Mouse (Mus musculus) midbrain, embryonic 12.5 days (tissue): ENCODE results near the gene Cpne7. TPM values are rescaled to one million over a fixed set of nuclear protein-coding genes. Genes with fewer than 3 reads are reported as not detected.

ENCODE experiments used
- ATAC-seq: fragments of 200-750 bp; cut with Nextera tagmentation; 2 replicates; pipeline ENCODE4 v1.8.0; 2017; ENCODE audit warnings: low read depth, moderate TSS enrichment, moderate library complexity; ENCODE audit not compliant: low FRiP score
- H3K27ac ChIP-seq: fragments of 300-500 bp; sonication (generic); replicated peaks from 2 replicates; pipeline ENCODE4 v1.5.1; 2016; ENCODE audit warnings: mild to moderate bottlenecking
- H3K27me3 ChIP-seq: fragments of 300-500 bp; sonication (generic); 2 replicates; pipeline ENCODE4 v1.6.1; 2016; ENCODE audit warnings: mild to moderate bottlenecking
- H3K36me3 ChIP-seq: fragments of 300-500 bp; sonication (generic); 2 replicates; pipeline ENCODE4 v1.6.1; 2016
- H3K4me1 ChIP-seq: fragments of 300-500 bp; sonication (generic); 2 replicates; pipeline ENCODE4 v1.6.1; 2016
- H3K4me2 ChIP-seq: fragments of 300-500 bp; sonication (generic); replicated peaks from 2 replicates; pipeline ENCODE4 v1.6.1; 2016; ENCODE audit warnings: mild to moderate bottlenecking, moderate library complexity
- H3K4me3 ChIP-seq: fragments of 300-500 bp; sonication (generic); 2 replicates; pipeline ENCODE4 v1.5.1; 2016; ENCODE audit warnings: mild to moderate bottlenecking
- H3K9ac ChIP-seq: fragments of 300-500 bp; sonication (generic); replicated peaks from 2 replicates; pipeline ENCODE4 v1.6.1; 2016; ENCODE audit warnings: mild to moderate bottlenecking, moderate library complexity
- H3K9me3 ChIP-seq: fragments of 300-500 bp; sonication (generic); 2 replicates; pipeline ENCODE4 v1.6.1; 2016; ENCODE audit warnings: mild to moderate bottlenecking
- WGBS: fragments of 180-500 bp; shearing (Covaris S2); methylation state at CpG from one replicate; pipeline ENCODE4 v1.1.7; 2016; 5-methylcytosine and 5-hydroxymethylcytosine counted together
- polyA plus RNA-seq: library from polyadenylated mRNA; unstranded; fragments of >200 nt; fragmentation: Nextera tagmentation; extraction: Ambion mirVana; gene quantifications from 2 replicates; pipeline ENCODE4 v1.2.1, GENCODE M21; 2016

Cpne7 gene
- polyA plus RNA-seq: 0.45 and 0.60 TPM in 2 replicates

DNA sequence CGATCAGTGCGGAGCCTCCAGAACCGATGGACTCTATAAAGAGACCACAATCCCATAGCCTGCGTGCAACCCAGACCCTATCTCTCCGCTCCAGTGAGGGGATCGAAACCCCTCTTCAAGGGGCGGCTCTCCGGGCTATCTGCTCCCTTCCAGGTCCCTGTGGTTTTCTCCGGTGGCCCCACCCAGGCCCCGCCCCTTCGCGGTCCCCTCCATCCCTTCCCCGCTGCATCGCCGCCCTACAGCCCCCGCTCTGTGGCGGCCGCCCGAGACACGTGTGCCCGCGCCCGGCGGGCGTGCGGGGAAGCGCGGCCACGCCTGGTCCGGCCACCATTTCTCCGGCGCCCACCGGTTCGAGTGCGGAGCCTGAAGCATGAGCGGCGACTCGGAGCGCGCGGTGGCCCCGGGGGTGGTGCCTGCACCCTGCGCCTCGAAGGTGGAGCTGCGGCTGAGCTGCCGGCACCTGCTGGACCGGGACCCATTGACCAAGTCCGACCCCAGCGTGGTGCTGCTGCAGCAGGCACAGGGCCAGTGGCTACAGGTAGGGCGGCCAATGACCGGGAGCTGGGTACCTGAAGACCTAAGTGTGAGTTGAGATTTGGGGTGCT is at the start of gene Cpne7:
Gene Cpne7, plus strand, starts transcription at position 248 of the 605 bp plus-strand sequence.
- H3K27me3 ChIP-seq: peaks cover 50% of the 10 kb centered on the region
- peak within 1 kb of the TSS; percentile 74 for H3K4me2 ChIP-seq
- H3K36me3 ChIP-seq: no peaks in the 10 kb centered on the region
- H3K9me3 ChIP-seq: no peaks in the 10 kb centered on the region
- H3K9ac ChIP-seq: peak within 1 kb of the TSS; percentile 43
- peaks cover 14% of the 10 kb centered on the region for H3K4me1 ChIP-seq
- H3K27ac ChIP-seq: no peak within 1 kb of the TSS
- peak within 1 kb of the TSS; percentile 45 for H3K4me3 ChIP-seq
- WGBS: under 1% methylated on average over 45 of the region's 51 CpGs
- ATAC-seq: no peak; the same call in 1 of the 2 replicates

DNA sequence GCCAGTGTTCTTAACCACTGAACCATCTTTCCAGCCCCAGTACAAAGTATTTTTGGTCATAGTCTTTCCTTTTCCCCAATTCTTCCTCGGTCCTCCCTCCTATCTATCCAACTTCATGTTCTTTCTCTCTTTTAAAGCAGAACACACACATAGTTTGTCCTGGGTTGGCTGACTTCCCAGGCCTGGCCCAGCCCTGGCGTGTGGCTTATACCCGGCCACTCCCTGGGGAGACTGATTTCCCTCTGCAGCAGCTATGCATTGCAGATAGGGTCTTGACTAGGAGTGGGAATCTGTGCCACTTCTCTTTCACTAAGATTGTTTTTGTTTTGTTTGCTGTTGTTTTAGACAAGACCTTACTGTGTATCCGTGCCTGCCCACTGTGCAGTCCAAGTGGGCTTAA is 46.0 kb upstream of the Cpne7 start:
- 89% methylated on average over 4 of the region's 4 CpGs for WGBS
- no peak overlapping the region for H3K4me3 ChIP-seq
- peaks cover 12% of the 10 kb centered on the region for H3K4me1 ChIP-seq
- H3K27me3 ChIP-seq: no peaks in the 10 kb centered on the region
- H3K36me3 ChIP-seq: peaks cover 51% of the 10 kb centered on the region
- no peak overlapping the region for H3K9ac ChIP-seq
- H3K27ac ChIP-seq: no peak overlapping the region
- no peak for ATAC-seq
- no peak overlapping the region for H3K4me2 ChIP-seq
- H3K9me3 ChIP-seq: no peaks in the 10 kb centered on the region

DNA sequence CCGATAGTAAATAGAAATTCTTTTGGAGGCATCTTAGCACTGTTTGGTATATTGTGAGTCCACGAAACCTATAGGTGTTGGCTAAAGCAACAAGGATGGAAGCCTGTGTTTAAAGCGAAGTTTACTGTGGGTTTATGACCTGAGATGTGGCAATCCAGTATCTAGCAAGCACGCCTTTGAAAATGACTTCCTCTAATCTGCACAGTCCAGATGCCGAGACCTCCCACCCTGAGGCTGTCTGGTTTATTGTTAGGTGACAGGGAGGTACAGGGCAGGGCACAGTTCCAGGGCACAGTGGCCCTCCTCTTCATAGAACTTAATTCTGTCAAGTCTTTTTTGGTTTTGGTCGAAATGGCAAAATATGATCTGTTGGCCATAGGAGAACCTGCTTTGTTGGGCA is 40.0 kb upstream of the Cpne7 start:
- peaks cover 95% of the 10 kb centered on the region for H3K36me3 ChIP-seq
- H3K9me3 ChIP-seq: no peaks in the 10 kb centered on the region
- no peaks in the 10 kb centered on the region for H3K27me3 ChIP-seq
- WGBS: 92% methylated on average over 6 of the region's 6 CpGs
- ATAC-seq: no peak
- no peaks in the 10 kb centered on the region for H3K4me1 ChIP-seq
- H3K4me2 ChIP-seq: no peak overlapping the region
- H3K27ac ChIP-seq: no peak overlapping the region
- no peak overlapping the region for H3K4me3 ChIP-seq
- H3K9ac ChIP-seq: no peak overlapping the region

DNA sequence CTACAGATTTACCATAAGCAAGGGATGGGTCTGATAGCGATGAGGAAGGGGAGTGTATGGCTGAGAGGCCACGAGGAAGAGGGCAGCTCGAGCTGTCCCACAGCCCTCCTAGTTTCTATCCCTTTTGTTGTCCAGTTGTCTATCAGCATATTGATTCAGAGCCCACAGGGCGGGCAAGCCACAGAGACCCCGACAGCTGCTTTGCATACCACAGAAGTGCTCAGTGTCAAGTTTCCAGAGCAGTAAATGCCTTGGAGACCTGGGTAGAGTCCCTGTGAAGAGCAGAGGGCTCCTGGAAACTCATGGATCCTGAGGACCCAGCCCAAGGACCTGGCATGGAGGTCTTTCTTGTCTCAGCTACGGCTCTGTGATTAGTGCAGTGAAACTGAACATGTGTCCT is 34.2 kb upstream of the Cpne7 start:
- peaks cover 94% of the 10 kb centered on the region for H3K36me3 ChIP-seq
- ATAC-seq: no peak

DNA sequence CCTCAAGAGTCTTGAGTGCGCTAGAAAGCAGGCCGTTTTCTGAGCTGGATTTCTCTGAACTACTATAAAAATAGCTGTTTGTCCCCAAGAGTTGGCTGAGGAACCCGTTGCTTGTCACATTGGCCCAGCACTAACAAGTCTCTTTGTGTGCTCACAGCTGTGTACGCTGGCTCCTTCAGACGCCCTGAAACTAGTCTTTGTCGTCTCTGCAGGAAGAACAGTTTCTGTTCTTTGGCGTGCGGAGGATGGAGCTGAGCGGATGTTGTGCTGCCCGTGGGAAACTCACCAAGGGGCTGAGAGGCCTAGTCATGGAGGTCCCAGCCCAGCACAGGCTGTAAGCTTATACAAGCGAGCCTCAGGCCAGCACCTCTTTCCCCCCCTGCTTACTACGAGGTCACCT is 33.6 kb upstream of the Cpne7 start:
- H3K4me2 ChIP-seq: no peak overlapping the region
- H3K9me3 ChIP-seq: no peaks in the 10 kb centered on the region
- H3K27ac ChIP-seq: no peak overlapping the region
- WGBS: 90% methylated on average over 12 of the region's 12 CpGs
- H3K4me3 ChIP-seq: no peak overlapping the region
- no peaks in the 10 kb centered on the region for H3K27me3 ChIP-seq
- no peak for ATAC-seq
- no peak overlapping the region for H3K9ac ChIP-seq
- H3K36me3 ChIP-seq: peaks cover 97% of the 10 kb centered on the region
- no peaks in the 10 kb centered on the region for H3K4me1 ChIP-seq

More for the DNA sequence above, 34.2 kb upstream of the Cpne7 start:
- Histone ChIP-seq H3K27ac (no peak overlapping the region), H3K4me2 (no peak overlapping the region), H3K27me3 (no peaks in the 10 kb centered on the region), H3K4me1 (no peaks in the 10 kb centered on the region), H3K4me3 (no peak overlapping the region), H3K9me3 (no peaks in the 10 kb centered on the region), H3K9ac (no peak overlapping the region)
- WGBS: 87% methylated on average over 6 of the region's 6 CpGs

DNA sequence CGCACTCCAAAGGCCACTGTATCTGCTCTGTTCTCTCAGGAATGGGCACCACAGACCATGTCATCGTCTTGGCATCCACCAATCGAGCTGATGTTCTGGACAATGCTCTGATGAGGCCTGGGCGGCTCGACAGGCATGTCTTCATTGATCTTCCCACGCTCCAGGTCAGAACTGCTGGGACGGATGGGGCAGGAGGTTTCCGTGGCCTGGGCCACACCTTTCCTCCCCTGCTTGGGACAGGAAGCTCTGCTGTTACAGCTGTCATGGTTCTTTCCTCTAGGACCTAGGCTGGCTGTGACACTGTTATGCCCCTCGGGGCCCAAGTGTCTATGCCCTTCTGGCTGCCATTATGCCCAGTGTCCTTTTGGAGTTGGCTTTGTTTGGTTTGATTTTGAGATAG is 29.9 kb upstream of the Cpne7 start:
- H3K36me3 ChIP-seq: peaks cover 97% of the 10 kb centered on the region
- H3K4me3 ChIP-seq: no peak overlapping the region
- H3K9ac ChIP-seq: no peak overlapping the region
- no peak overlapping the region for H3K4me2 ChIP-seq
- H3K9me3 ChIP-seq: no peaks in the 10 kb centered on the region
- no peak for ATAC-seq
- no peaks in the 10 kb centered on the region for H3K4me1 ChIP-seq
- no peak overlapping the region for H3K27ac ChIP-seq
- 91% methylated on average over 9 of the region's 9 CpGs for WGBS
- no peaks in the 10 kb centered on the region for H3K27me3 ChIP-seq

GRCm38 (mm10) chr8:123097216-123097615 is 20.0 kb upstream of the Cpne7 start:
- H3K4me1 ChIP-seq: peaks cover 3% of the 10 kb centered on the region; the same call in 1 of the 2 replicates
- H3K4me3 ChIP-seq: no peak overlapping the region
- H3K9ac ChIP-seq: no peak overlapping the region
- H3K9me3 ChIP-seq: no peaks in the 10 kb centered on the region
- no peak for ATAC-seq
- peaks cover 47% of the 10 kb centered on the region for H3K36me3 ChIP-seq
- H3K27ac ChIP-seq: no peak overlapping the region
- no peaks in the 10 kb centered on the region for H3K27me3 ChIP-seq
- no peak overlapping the region for H3K4me2 ChIP-seq
- 94% methylated on average over 11 of the region's 11 CpGs for WGBS

DNA sequence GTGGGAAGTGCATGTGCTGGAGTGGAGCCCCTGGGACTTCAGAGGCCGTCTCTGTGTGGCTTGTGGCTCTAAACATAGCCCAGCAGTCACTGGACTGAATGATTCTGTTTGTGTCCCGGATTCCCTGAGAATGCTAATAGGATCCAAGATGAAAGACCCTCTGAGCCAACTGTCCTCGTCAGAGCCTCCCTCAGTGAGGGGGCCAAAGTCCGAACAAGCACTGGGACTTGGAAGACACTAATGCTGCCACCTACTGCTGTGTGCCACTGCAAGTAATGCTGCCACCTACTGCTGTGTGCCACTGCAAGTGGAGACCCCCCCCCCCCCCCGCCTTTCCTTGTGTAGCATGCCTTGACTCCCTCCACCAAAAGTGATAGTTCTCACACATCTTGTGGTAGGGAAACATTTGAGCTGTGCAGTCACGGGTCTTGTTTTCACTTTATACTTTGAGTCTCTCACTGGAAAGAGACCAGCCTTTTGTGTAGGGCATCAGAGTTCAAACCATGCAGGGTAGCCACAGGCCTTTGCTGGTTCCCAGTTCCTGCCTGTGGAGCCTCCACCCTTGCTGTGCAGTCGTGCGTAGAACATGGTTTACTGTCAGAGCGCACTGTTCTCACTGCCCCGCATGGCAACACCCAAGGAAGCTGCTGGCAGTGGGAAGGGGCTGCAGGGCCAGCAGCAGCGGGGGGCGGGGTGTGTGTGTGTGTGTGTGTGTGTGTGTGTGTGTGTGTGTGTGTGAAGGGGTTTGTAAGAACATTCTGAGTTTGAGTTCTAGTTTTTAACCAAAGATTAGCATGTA is 19.2 kb upstream of the Cpne7 start:
- Histone ChIP-seq H3K4me2 (no peak overlapping the region), H3K36me3 (peaks cover 46% of the 10 kb centered on the region), H3K9ac (no peak overlapping the region), H3K4me1 (peaks cover 3% of the 10 kb centered on the region; the same call in 1 of the 2 replicates), H3K27me3 (no peaks in the 10 kb centered on the region), H3K4me3 (no peak overlapping the region), H3K9me3 (no peaks in the 10 kb centered on the region), H3K27ac (no peak overlapping the region)
- 77% methylated on average over 12 of the region's 12 CpGs for WGBS
- ATAC-seq: no peak

- ATAC-seq: no peak
- no peak overlapping the region for H3K4me3 ChIP-seq
- H3K4me1 ChIP-seq: peaks cover 12% of the 10 kb centered on the region
- H3K36me3 ChIP-seq: peaks cover 44% of the 10 kb centered on the region
- H3K27me3 ChIP-seq: no peaks in the 10 kb centered on the region
- 65% methylated on average over 8 of the region's 8 CpGs for WGBS
- H3K9ac ChIP-seq: no peak overlapping the region
- no peak overlapping the region for H3K27ac ChIP-seq
- H3K9me3 ChIP-seq: no peaks in the 10 kb centered on the region
- H3K4me2 ChIP-seq: no peak overlapping the region
These were observed 16.9 kb upstream of the Cpne7 start for GRCm38 (mm10) chr8:123100288-123100687.

- Histone ChIP-seq H3K27ac (no peak overlapping the region), H3K27me3 (no peaks in the 10 kb centered on the region), H3K4me2 (no peak overlapping the region; the same call in 1 of the 2 replicates), H3K4me1 (peaks cover 12% of the 10 kb centered on the region), H3K4me3 (no peak overlapping the region), H3K36me3 (peaks cover 45% of the 10 kb centered on the region), H3K9me3 (no peaks in the 10 kb centered on the region), H3K9ac (no peak overlapping the region)
- 75% methylated on average over 4 of the region's 4 CpGs for WGBS
- ATAC-seq: no peak
These were observed 15.9 kb upstream of the Cpne7 start for GRCm38 (mm10) chr8:123101244-123101643.

- peaks cover 12% of the 10 kb centered on the region for H3K4me1 ChIP-seq
- 2% methylated on average over 56 of the region's 56 CpGs for WGBS
These were observed 15.2 kb upstream of the Cpne7 start, which contains the start of gene Rpl13 for GRCm38 (mm10) chr8:123101735-123102685. Rpl13 (plus strand) TSS chr8:123102350.

More at GRCm38 (mm10) chr8:123101735-123102685, 15.2 kb upstream of the Cpne7 start, which contains the start of gene Rpl13:
- Histone ChIP-seq H3K27ac (peak within 1 kb of the TSS; percentile 92), H3K27me3 (no peaks in the 10 kb centered on the region), H3K9me3 (no peaks in the 10 kb centered on the region), H3K4me3 (peak within 1 kb of the TSS; percentile 79), H3K4me2 (peak within 1 kb of the TSS; percentile 94), H3K9ac (peak within 1 kb of the TSS; percentile 99), H3K36me3 (peaks cover 42% of the 10 kb centered on the region)
- peak; percentile 94 for ATAC-seq
